Comparison of ENCODE assay signal across 10 mouse cellular contexts in genomic region chr9:110054781-110055180, GRCm38 (mm10).
DNase-seq lines count a peak whose midpoint lies in the region; ATAC-seq and TF ChIP-seq lines count a peak whose summit lies in the region.
"Had no signal": no experiment of that assay in that cellular context is flagged by ENCODE, and none has a peak within 500 bp of the region (broad histone marks: within the 10 kb centered on the region; RNA-seq: fewer than 3 reads in every experiment).

No protein-coding gene starts in this region.

- H3K27me3 ChIP-seq in neural tube, embryonic 11.5 days (ENCODE audit: control insufficient read depth, insufficient read depth, low read length): no peaks in the 10 kb centered on the region
- H3K27me3 ChIP-seq in hindbrain, postnatal 0 days (ENCODE audit: insufficient read depth, low read length): no peaks in the 10 kb centered on the region

- peak; percentile 47 for DNase-seq in cerebellum, adult 11-12 months
- no peak for DNase-seq in cerebellum, adult 8-10 months
- no peak for DNase-seq in neural tube, embryonic 11.5 days (ENCODE audit: low spot score)
- DNase-seq in neural tube, embryonic 10.5 days (ENCODE audit: extremely low spot score, low spot score): no peak
- DNase-seq in hindbrain, postnatal 0 days (ENCODE audit: low spot score): peak; percentile 59
- DNase-seq in frontal cortex, postnatal 25 days (ENCODE audit: low spot score in 2 of 2): no peak
- no peak for DNase-seq in layer of hippocampus, adult 11-12 months (ENCODE audit: low spot score)
- no peak for DNase-seq in gastrocnemius, adult 18-20 months (ENCODE audit: low spot score)
- DNase-seq: right cerebral cortex, postnatal 4 days had no signal

- no peak for ATAC-seq in neural tube, embryonic 11.5 days (ENCODE audit: insufficient read depth, low FRiP score, low TSS enrichment)
- no peak for ATAC-seq in hindbrain, postnatal 0 days

- H3K4me2 ChIP-seq in neural tube, embryonic 11.5 days (ENCODE audit: low read depth): peak overlapping the region; percentile 50
- peak overlapping the region; percentile 56 for H3K4me2 ChIP-seq in hindbrain, postnatal 0 days (ENCODE audit: low read depth, low read length)

- no peaks in the 10 kb centered on the region for H3K36me3 ChIP-seq in neural tube, embryonic 11.5 days (ENCODE audit: control insufficient read depth, insufficient read depth, low read length)
- H3K36me3 ChIP-seq in hindbrain, postnatal 0 days (ENCODE audit: insufficient read depth, low read length): no peaks in the 10 kb centered on the region

- H3K27ac ChIP-seq in neural tube, embryonic 11.5 days (ENCODE audit: low read depth, low read length): peak overlapping the region; percentile 94
- peak overlapping the region; percentile 94 for H3K27ac ChIP-seq in hindbrain, postnatal 0 days
- H3K27ac ChIP-seq: liver, embryonic 14.5 days had no signal

- 72% methylated on average over 3 of the region's 3 CpGs for WGBS in neural tube, embryonic 11.5 days
- WGBS in hindbrain, postnatal 0 days: 28% methylated on average over 3 of the region's 3 CpGs

- TF ChIP-seq CTCF in hindbrain, postnatal 0 days (IDR thresholded peaks at IDR 0.05; ENCODE audit: low read depth): no peak

- peak overlapping the region; percentile 30 for H3K4me3 ChIP-seq in neural tube, embryonic 11.5 days (ENCODE audit: low read depth, low read length)
- peak overlapping the region; percentile 37 for H3K4me3 ChIP-seq in hindbrain, postnatal 0 days (ENCODE audit: low read length)

- peak overlapping the region; percentile 19 for H3K9ac ChIP-seq in neural tube, embryonic 11.5 days (ENCODE audit: low read length)
- peak overlapping the region; percentile 44; the same call in 1 of the 2 replicates for H3K9ac ChIP-seq in hindbrain, postnatal 0 days (replicated peaks; ENCODE audit: low read length)
- H3K9ac ChIP-seq: liver, embryonic 14.5 days had no signal

- no peaks in the 10 kb centered on the region for H3K9me3 ChIP-seq in neural tube, embryonic 11.5 days (ENCODE audit: control insufficient read depth, low read length)
- no peaks in the 10 kb centered on the region for H3K9me3 ChIP-seq in hindbrain, postnatal 0 days (ENCODE audit: low read length)

- H3K4me1 ChIP-seq in neural tube, embryonic 11.5 days (ENCODE audit: control insufficient read depth, insufficient read depth, low read length): peaks cover 27% of the 10 kb centered on the region
- H3K4me1 ChIP-seq in hindbrain, postnatal 0 days (ENCODE audit: insufficient read depth, low read length): peaks cover 16% of the 10 kb centered on the region

Comparison
In these comparisons a context has a peak if more than half of its experiments do, and no peak if none do; other contexts are left out.
1. DNase-seq: peak in cerebellum, adult 11-12 months (single experiment) and hindbrain, postnatal 0 days (single experiment); none in cerebellum, adult 8-10 months (single experiment), neural tube, embryonic 11.5 days (single experiment), neural tube, embryonic 10.5 days (single experiment), frontal cortex, postnatal 25 days (0 of 2), layer of hippocampus, adult 11-12 months (single experiment) and gastrocnemius, adult 18-20 months (single experiment).